Mouse (Mus musculus) layer of hippocampus, adult 8-10 months (tissue): ENCODE measurements around the gene Tbc1d9b. TPM values are rescaled to one million over a fixed set of nuclear protein-coding genes. Genes with fewer than 3 reads are reported as not detected.
"Not testable (repeated sequence)": the region's sequence is repeated elsewhere in the genome, so short reads cannot be mapped to it uniquely, and the experiment has no call there.

ENCODE experiments used
- DNase-seq, 2 experiments: peaks; one replicate each; pipeline ENCODE4 v3.0.0; 2022; ENCODE audit warnings: low spot score in 2 of 2
- total RNA-seq, 4 experiments: library from RNA; stranded (reverse); gene quantifications; 2 replicates each; pipeline ENCODE4 v1.2.4; 2022

Tbc1d9b gene
- 100 to 1,000 TPM; 115 to 122 (median 118) TPM for total RNA-seq

GRCm38 (mm10) chr11:50130811-50131766, at the start of gene Tbc1d9b:
Gene Tbc1d9b, plus strand, starts transcription at chr11:50131396.
- peak; percentile 81 to 90 for DNase-seq

- no peak for DNase-seq
Observed at GRCm38 (mm10) chr11:50086211-50086610, 45.0 kb upstream of the Tbc1d9b start.

GRCm38 (mm10) chr11:50089840-50090239, 41.4 kb upstream of the Tbc1d9b start:
- no peak for DNase-seq

DNA sequence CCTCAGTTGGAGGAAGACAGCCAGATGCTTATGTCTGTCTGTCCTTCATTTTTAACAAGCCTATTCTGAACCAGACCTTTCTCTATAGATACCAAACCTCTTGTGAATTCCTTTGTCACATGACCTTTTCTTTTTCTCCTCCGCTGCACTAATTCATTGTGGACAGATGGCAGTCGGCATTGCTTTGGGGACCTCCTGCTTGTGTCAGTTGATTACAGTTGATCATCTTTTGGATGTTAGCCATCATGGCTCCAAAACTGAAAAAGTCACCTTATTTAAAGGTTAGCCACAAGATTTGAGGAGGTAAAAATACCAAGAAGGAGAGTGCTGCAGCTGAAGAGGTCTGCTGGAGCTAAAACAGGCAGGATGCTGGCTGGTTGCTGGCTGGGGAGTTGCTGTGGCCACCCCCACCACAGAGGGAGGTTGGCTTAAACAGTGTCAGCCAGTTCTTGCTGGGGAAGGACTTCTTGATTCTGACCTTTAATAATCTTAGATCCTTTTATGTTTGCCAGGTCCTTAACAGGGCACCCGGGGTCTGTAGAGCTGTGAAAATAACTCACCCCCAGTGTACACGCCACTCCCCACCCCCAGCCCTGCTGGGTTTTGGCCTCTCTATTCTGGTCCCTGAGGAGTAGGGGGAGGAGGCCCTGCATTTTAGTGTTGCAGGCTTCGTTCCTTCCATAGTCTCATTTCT, 40.1 kb upstream of the Tbc1d9b start:
- DNase-seq: no peak

GRCm38 (mm10) chr11:50091681-50092080, 39.5 kb upstream of the Tbc1d9b start:
- no peak for DNase-seq

GRCm38 (mm10) chr11:50095661-50096060, 35.5 kb upstream of the Tbc1d9b start:
- DNase-seq: no peak

- DNase-seq: no peak
Observed at GRCm38 (mm10) chr11:50097091-50097490, 34.1 kb upstream of the Tbc1d9b start.

DNA sequence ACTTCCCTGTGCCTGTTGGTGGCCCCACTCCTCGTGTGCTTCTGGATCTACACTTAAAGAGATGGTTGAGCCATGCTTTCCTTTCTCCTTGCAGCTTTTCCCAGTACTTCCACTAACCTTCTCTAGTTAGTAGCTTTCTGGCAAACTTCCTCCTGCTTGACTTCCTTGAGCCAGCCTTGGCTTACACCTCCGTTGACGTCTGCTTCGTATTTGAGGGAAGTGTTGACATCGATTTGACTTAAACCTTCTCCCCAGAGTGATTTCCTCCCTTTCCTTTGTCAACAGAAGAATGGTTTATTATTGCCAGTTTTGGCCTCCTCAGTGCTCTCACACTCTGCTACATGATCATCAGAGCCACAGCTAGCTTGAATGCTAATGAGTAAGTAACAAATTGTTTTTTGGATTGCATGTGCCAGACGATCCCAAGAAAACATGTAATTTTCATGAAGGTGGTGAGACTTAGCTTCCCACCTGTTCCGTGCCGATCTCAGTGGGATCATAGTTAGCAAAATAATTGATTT, 32.2 kb upstream of the Tbc1d9b start:
- no peak for DNase-seq

DNA sequence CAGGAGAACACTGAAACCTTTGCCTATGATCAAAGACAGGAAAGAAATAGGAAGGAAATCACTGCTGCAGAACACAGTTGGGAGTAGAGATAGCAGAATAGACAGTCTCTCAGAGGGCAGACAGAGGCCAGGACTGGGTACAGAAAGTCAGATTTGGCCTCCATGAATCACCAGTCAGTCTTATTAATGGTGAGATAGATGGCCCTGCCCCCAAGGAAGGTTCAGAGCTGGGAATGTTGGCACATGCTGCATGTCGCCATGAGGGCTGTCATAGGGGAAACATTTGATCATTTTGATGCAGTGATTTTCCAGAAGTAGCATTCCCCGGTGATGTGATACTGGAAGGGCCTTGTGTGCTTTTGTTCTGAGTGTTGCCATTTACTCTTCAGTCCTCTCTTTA, 31.5 kb upstream of the Tbc1d9b start:
- DNase-seq: no peak

DNA sequence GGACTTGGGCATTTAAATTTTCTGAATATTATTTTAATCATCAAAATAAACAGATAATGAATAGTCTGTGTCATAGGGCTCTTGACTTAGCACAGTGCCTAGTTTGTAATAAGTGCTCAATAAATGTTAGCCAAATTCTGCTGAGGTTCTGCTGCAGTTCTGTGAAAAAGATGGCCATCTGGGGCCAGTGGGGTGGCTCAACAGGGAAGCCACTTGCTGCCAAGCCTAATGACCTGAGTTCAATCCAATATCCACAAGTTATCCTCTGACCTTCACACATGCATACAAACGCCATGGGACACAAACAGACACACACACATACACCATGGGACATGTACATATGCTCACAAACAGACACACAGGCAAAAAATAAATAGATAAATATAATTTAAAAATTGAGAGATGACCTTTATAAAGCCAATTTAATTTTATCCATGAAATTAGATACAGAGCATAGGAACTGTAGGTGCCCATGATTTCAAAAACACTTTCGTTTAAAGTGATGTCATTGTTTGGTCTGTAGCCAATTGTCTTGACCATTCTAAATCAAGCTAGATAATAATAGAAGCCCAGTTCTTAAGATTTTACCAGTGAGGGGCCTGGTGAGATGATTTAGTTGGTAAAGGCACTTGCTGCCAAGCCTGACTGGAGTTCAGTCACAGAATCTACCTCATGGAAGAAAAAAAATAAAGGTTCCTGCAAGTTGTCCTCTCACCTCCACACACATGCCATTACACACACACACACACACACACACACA, 30.5 kb upstream of the Tbc1d9b start:
- no peak for DNase-seq

GRCm38 (mm10) chr11:50101962-50102361, 29.2 kb upstream of the Tbc1d9b start:
- DNase-seq: not testable (repeated sequence)

- no peak for DNase-seq
Observed at GRCm38 (mm10) chr11:50104016-50104415, 27.2 kb upstream of the Tbc1d9b start.

GRCm38 (mm10) chr11:50105237-50105636, 26.0 kb upstream of the Tbc1d9b start:
- no peak for DNase-seq

- no peak for DNase-seq
Observed at GRCm38 (mm10) chr11:50106024-50106423, 25.2 kb upstream of the Tbc1d9b start.

DNA sequence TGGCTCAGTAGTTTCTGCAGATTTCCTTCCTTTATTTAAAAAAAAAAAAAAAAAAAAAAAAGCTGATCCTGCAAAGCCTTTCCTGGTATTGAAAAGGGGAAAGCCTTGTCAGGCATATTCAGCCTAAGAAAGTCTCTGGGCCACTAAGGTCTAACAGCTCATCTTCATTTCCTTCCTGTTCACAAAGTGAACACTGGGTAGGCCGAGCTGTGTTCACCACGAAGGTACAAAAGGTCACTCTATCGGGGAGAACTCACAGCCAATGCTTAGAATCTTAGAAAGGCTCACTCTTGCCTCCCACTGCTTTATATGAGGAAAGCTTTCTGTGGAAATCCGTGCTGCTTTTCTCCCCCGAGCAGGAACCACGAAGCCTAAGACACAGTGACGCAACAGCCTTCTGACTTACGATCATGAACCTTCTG, 22.4 kb upstream of the Tbc1d9b start:
- DNase-seq: no peak

DNA sequence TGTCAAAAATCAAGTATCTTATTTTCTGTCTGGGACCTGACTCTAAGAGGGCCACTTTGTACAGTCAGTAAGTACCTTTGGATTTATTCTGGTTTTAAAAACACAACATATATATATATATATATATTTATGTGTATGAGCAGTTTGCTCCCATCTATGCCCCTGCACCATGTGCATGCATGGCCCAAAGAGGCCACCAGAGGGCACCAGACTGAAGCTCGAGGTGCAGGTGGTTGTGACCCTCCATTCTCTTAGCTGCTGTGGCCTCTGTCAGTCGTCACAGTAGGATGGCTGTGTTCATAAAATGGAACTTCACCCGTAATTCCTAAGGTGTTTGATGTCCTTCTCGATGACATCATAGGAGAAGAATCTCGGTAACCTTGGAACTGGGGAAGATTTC, 16.9 kb upstream of the Tbc1d9b start:
- peak in 1 of 2 experiments; percentile 44 for DNase-seq

- DNase-seq: no peak
Observed at GRCm38 (mm10) chr11:50122631-50123081, 8.5 kb upstream of the Tbc1d9b start.

DNA sequence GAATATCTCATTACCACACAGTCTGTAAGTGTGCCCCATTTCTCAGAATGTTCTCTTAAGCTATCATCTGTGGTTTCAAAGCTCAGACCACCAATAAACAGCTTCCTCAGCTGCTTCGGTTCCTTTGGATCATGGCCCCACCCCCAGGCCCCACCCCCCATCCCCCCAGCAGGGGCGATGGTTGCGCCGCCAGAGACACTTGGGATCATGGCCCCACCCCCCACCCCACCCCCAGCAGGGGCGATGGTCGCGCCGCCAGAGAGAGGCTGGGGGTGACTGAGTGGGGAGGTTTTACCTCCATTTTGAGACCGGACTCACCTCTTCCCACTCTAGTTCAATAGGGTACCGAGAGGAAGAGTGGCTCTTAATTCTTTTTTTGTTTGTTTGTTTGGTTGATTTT, 3.4 kb upstream of the Tbc1d9b start:
- DNase-seq: no peak

- DNase-seq: no peak
Observed at GRCm38 (mm10) chr11:50131801-50132201, 605 bp downstream of the Tbc1d9b start.

DNA sequence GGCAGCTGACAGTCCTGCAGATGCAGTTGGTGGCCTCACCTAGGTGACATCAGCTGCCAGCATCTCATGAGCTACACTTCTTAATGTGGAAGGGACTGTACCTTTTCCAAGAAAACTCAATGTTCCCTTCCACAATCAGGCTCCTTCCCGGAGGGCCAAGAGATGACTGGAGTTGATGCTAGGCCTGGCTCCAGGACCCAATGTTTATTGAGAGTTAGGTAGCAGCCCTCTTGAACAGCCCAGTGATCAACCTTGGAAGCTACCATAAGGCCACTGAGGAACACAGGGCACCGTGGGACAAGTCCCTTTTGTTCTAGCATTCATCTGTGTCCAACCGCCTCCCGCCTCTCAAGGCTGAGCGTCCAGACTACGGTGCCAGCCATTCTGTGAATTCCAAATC, 1.1 kb downstream of the Tbc1d9b start:
- no peak for DNase-seq

DNA sequence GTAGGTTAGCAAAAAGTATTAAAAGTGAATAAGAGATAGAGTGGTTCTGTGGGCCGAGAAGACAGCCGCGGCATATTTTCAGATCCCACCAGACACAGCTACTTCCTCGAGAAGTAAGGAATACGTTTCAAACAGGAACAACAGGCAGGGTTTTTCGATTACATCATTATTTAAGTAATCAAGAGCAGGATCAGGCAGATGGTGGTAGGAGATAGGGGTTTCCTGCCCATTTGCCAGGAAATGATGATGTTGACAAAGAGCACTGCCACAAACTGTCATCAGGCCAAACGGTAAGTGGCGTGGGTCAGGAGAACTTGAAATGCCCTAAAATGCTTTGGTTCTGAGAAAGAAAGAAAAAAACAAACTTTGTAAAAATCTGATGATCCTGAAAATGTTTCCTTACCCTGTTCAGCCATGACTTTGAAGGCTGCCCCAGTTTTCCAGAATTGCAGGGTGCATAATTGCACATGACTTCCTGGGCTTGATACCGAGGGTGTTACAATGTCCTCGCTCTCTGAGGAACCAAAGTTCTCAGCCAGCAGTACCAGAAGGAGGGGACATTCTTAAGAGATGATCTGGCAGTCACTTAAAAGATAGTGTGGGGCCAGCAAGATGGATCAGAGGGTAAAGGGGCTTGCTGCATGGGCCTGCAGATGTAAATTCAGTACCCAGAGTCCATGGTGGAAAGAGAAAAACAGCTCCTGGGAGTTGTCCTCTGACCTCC, 3.1 kb downstream of the Tbc1d9b start:
- DNase-seq: no peak
